Mouse (Mus musculus) brain, embryonic 14.5 days (tissue): ENCODE measurements around the gene Arhgap21. TPM values are rescaled to one million over a fixed set of nuclear protein-coding genes. Genes with fewer than 3 reads are reported as not detected.
A peak's percentile ranks its signal among the peaks of the same experiment; 100 is the strongest.

Experiments used
- DNase-seq: peaks from one replicate; pipeline ENCODE4 v3.0.0-alpha.2; 2011; ENCODE audit warnings: low read depth
- CTCF ChIP-seq: fragments of 200-500 bp; IDR thresholded peaks from 2 replicates; pipeline ENCODE4 v1.5.1; 2012; ENCODE audit warnings: inconsistent platforms, mild to moderate bottlenecking, moderate library complexity, borderline replicate concordance; ENCODE audit not compliant: insufficient read depth, insufficient read length; ENCODE audit errors: extremely low read depth
- POLR2A ChIP-seq: fragments of 200-500 bp; IDR thresholded peaks from 2 replicates; pipeline ENCODE4 v1.6.1; 2012; ENCODE audit warnings: mild to moderate bottlenecking, inconsistent platforms, borderline replicate concordance; ENCODE audit not compliant: poor library complexity, insufficient read depth, insufficient read length, severe bottlenecking; ENCODE audit errors: extremely low read depth
- polyA plus RNA-seq: library from polyadenylated mRNA; depleted of rRNA; stranded (reverse); fragments of >200 nt; gene quantifications from 2 replicates; pipeline ENCODE4 v1.2.3, GENCODE M21; 2012

The Arhgap21 gene
- polyA plus RNA-seq, 1 experiment, result 107 TPM

- TF ChIP-seq POLR2A (no peak), CTCF (no peak)
- no peak for DNase-seq
Observed at GRCm38 (mm10) chr2:20977051-20977450, 8.4 kb upstream of the Arhgap21 start.

- no peak for TF ChIP-seq CTCF
- TF ChIP-seq POLR2A, result no peak
Observed at GRCm38 (mm10) chr2:20973513-20973912, 4.8 kb upstream of the Arhgap21 start.

GRCm38 (mm10) chr2:20972180-20972579 lies 3.5 kb upstream of the Arhgap21 start:
- TF ChIP-seq CTCF, result no peak
- no peak for TF ChIP-seq POLR2A
- no peak for DNase-seq

More at GRCm38 (mm10) chr2:20973513-20973912, 4.8 kb upstream of the Arhgap21 start:
- no peak for DNase-seq

- TF ChIP-seq CTCF (no peak), POLR2A (no peak)
- peak; percentile 24 for DNase-seq
Observed at GRCm38 (mm10) chr2:20971628-20972027, 2.9 kb upstream of the Arhgap21 start.

GRCm38 (mm10) chr2:20969201-20970200 lies 820 bp upstream of the Arhgap21 start:
- peak; percentile 99 for DNase-seq
- TF ChIP-seq CTCF, result no peak
- TF ChIP-seq POLR2A, result peak; percentile 92

GRCm38 (mm10) chr2:20967646-20968351 lies 882 bp downstream of the Arhgap21 start:
- TF ChIP-seq CTCF (no peak), POLR2A (no peak)
- DNase-seq, result peak; percentile 70

- TF ChIP-seq POLR2A, result no peak
- no peak for TF ChIP-seq CTCF
- DNase-seq, result peak; percentile 79
Observed at GRCm38 (mm10) chr2:20967101-20967645, 1.5 kb downstream of the Arhgap21 start.

GRCm38 (mm10) chr2:20966176-20967100 lies 2.2 kb downstream of the Arhgap21 start:
- DNase-seq, result peak; percentile 44

GRCm38 (mm10) chr2:20965361-20965760 lies 3.3 kb downstream of the Arhgap21 start:
- TF ChIP-seq CTCF (no peak), POLR2A (no peak)
- no peak for DNase-seq

More at GRCm38 (mm10) chr2:20966176-20967100, 2.2 kb downstream of the Arhgap21 start:
- TF ChIP-seq CTCF, result no peak
- TF ChIP-seq POLR2A, result no peak

GRCm38 (mm10) chr2:20964461-20964860 lies 4.2 kb downstream of the Arhgap21 start:
- peak; percentile 25 for DNase-seq
- TF ChIP-seq CTCF, result no peak
- TF ChIP-seq POLR2A, result no peak

GRCm38 (mm10) chr2:20963226-20963805 lies 5.4 kb downstream of the Arhgap21 start:
- TF ChIP-seq CTCF (no peak), POLR2A (no peak)

GRCm38 (mm10) chr2:20962284-20962683 lies 6.4 kb downstream of the Arhgap21 start:
- DNase-seq, result peak; percentile 71
- no peak for TF ChIP-seq POLR2A
- no peak for TF ChIP-seq CTCF

More at GRCm38 (mm10) chr2:20963226-20963805, 5.4 kb downstream of the Arhgap21 start:
- DNase-seq, result no peak

- peak; percentile 38 for DNase-seq
- TF ChIP-seq CTCF (no peak), POLR2A (no peak)
Observed at GRCm38 (mm10) chr2:20961825-20962224, 6.9 kb downstream of the Arhgap21 start.
